Mouse (Mus musculus): ENCODE data around the gene Alg9. TPM values are rescaled to one million over a fixed set of nuclear protein-coding genes. Genes with fewer than 3 reads are reported as not detected.
"Not testable (repeated sequence)": the region's sequence is repeated elsewhere in the genome, so short reads cannot be mapped to it uniquely, and the experiment has no call there.

Alg9 gene
- polyA plus RNA-seq, 1 experiment from 2014 or later: 60.3 TPM

DNA sequence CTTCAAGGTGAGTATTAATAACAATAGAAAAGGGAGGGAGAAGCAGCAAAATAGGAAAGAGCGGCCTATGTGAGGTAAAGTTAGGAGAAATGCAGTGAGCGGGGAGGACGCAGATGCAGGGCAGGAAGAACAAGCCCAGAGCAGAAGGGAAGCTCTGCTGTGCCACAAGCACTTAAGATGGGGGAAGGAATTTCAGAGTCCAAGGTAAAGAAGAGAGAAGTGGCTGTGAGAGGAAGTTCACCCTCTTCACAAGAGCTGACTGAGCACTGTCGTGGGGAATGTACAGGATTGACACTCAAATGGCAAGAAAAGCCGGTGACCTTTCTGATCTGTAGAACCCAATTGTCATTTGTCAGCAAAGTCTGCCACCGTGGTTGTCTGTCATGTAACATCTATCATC lies 43.2 kb downstream of the Alg9 start:
- H3K36me3 ChIP-seq (ENCODE audit: control insufficient read depth, insufficient read depth, low read length): peaks cover 50% of the 10 kb centered on the region
- DNase-seq (no peak), ATAC-seq (ENCODE audit: low FRiP score, low TSS enrichment) (no peak)
- no peaks in the 10 kb centered on the region for H3K27me3 ChIP-seq (ENCODE audit: control insufficient read depth, insufficient read depth, low read length)
- H3K9me3 ChIP-seq (ENCODE audit: control insufficient read depth, low read length): no peaks in the 10 kb centered on the region
- no peak overlapping the region for H3K27ac ChIP-seq (replicated peaks; ENCODE audit: low read depth, low read length)
- 91% methylated on average over 6 of the region's 6 CpGs for WGBS
- H3K4me2 ChIP-seq (ENCODE audit: low read length): no peak overlapping the region
- no peak overlapping the region for H3K9ac ChIP-seq (replicated peaks; ENCODE audit: low read length)
- no peaks in the 10 kb centered on the region for H3K4me1 ChIP-seq (ENCODE audit: control insufficient read depth, insufficient read depth, low read length)
- no peak overlapping the region for H3K4me3 ChIP-seq (replicated peaks; ENCODE audit: low read depth, low read length)

GRCm38 (mm10) chr9:50819716-50820115 lies 44.9 kb downstream of the Alg9 start:
- H3K36me3 ChIP-seq (ENCODE audit: control insufficient read depth, insufficient read depth, low read length): peaks cover 51% of the 10 kb centered on the region
- no peaks in the 10 kb centered on the region for H3K9me3 ChIP-seq (ENCODE audit: control insufficient read depth, low read length)
- no peak overlapping the region for H3K27ac ChIP-seq (replicated peaks; ENCODE audit: low read depth, low read length)
- no peak overlapping the region for H3K4me3 ChIP-seq (replicated peaks; ENCODE audit: low read depth, low read length)
- H3K4me2 ChIP-seq (ENCODE audit: low read length): no peak overlapping the region
- H3K27me3 ChIP-seq (ENCODE audit: control insufficient read depth, insufficient read depth, low read length): no peaks in the 10 kb centered on the region
- no peak overlapping the region for H3K9ac ChIP-seq (replicated peaks; ENCODE audit: low read length)
- no peak for DNase-seq
- WGBS: 92% methylated on average over 6 of the region's 6 CpGs
- no peaks in the 10 kb centered on the region for H3K4me1 ChIP-seq (ENCODE audit: control insufficient read depth, insufficient read depth, low read length)
- no peak for ATAC-seq (ENCODE audit: low FRiP score, low TSS enrichment)

DNA sequence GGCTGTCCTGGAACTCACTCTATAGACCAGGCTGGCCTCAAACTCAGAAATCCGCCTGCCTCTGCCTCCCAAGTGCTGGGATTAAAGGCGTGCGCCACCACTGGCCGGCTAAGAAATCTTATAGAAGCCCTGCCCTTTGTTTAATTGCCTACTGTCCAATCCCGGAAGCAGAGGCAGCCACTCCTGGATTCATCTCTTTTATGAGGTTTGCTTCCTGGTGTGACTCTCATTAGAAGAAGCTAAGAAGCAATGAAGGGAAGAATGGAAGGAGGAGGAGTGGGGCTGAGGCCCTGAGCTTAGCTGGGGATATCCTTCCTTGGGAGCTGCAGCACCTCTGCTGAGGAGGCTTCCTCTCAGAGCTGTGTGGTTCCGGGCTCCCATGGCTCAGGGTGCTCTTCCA lies 46.8 kb downstream of the Alg9 start:
- no peak for ATAC-seq (ENCODE audit: low FRiP score, low TSS enrichment)
- WGBS: 89% methylated on average over 6 of the region's 6 CpGs
- H3K27ac ChIP-seq (replicated peaks; ENCODE audit: low read depth, low read length): no peak overlapping the region

GRCm38 (mm10) chr9:50822216-50822615 lies 47.4 kb downstream of the Alg9 start:
- Histone ChIP-seq H3K4me3 (replicated peaks; ENCODE audit: low read depth, low read length) (no peak overlapping the region), H3K4me2 (ENCODE audit: low read length) (no peak overlapping the region), H3K27me3 (ENCODE audit: control insufficient read depth, insufficient read depth, low read length) (no peaks in the 10 kb centered on the region), H3K9ac (replicated peaks; ENCODE audit: low read length) (no peak overlapping the region), H3K36me3 (ENCODE audit: control insufficient read depth, insufficient read depth, low read length) (peaks cover 45% of the 10 kb centered on the region), H3K27ac (replicated peaks; ENCODE audit: low read depth, low read length) (no peak overlapping the region), H3K4me1 (ENCODE audit: control insufficient read depth, insufficient read depth, low read length) (no peaks in the 10 kb centered on the region), H3K9me3 (ENCODE audit: control insufficient read depth, low read length) (no peaks in the 10 kb centered on the region)
- DNase-seq (no peak), ATAC-seq (ENCODE audit: low FRiP score, low TSS enrichment) (no peak)
- WGBS: 98% methylated on average over 5 of the region's 5 CpGs

More for the DNA sequence above, 46.8 kb downstream of the Alg9 start:
- H3K9ac ChIP-seq (replicated peaks; ENCODE audit: low read length): no peak overlapping the region
- no peaks in the 10 kb centered on the region for H3K4me1 ChIP-seq (ENCODE audit: control insufficient read depth, insufficient read depth, low read length)
- H3K4me2 ChIP-seq (ENCODE audit: low read length): no peak overlapping the region
- no peak for DNase-seq
- H3K36me3 ChIP-seq (ENCODE audit: control insufficient read depth, insufficient read depth, low read length): peaks cover 45% of the 10 kb centered on the region
- no peaks in the 10 kb centered on the region for H3K9me3 ChIP-seq (ENCODE audit: control insufficient read depth, low read length)
- no peak overlapping the region for H3K4me3 ChIP-seq (replicated peaks; ENCODE audit: low read depth, low read length)
- no peaks in the 10 kb centered on the region for H3K27me3 ChIP-seq (ENCODE audit: control insufficient read depth, insufficient read depth, low read length)

- no peak for DNase-seq
- Histone ChIP-seq H3K27me3 (ENCODE audit: control insufficient read depth, insufficient read depth, low read length) (no peaks in the 10 kb centered on the region), H3K27ac (replicated peaks; ENCODE audit: low read depth, low read length) (no peak overlapping the region), H3K9ac (replicated peaks; ENCODE audit: low read length) (no peak overlapping the region), H3K9me3 (ENCODE audit: control insufficient read depth, low read length) (no peaks in the 10 kb centered on the region), H3K4me1 (ENCODE audit: control insufficient read depth, insufficient read depth, low read length) (no peaks in the 10 kb centered on the region), H3K4me2 (ENCODE audit: low read length) (no peak overlapping the region), H3K4me3 (replicated peaks; ENCODE audit: low read depth, low read length) (no peak overlapping the region), H3K36me3 (ENCODE audit: control insufficient read depth, insufficient read depth, low read length) (peaks cover 40% of the 10 kb centered on the region)
- no peak for ATAC-seq (ENCODE audit: low FRiP score, low TSS enrichment)
- WGBS: 93% methylated on average over 11 of the region's 11 CpGs
Measured at GRCm38 (mm10) chr9:50823779-50824453, 49.1 kb downstream of the Alg9 start.

DNA sequence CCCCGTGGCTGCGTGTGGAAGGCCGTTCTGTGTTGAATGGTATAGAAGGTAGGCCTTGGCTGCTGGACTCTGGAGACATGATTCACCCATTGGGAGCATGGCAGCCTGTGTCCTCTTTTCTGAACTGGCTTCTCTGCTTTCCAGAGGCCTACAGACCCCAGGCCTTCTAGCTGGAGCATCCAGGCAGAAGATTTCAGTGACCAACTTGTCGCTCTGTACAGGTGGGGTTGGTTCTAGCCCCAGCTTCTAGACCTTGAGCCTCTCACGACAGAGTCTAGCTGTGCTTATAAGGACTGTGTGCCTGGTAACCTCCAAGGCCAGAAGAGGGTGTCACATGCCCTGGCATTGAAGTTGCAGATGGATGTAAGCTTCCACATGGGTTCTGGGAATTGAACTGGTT lies 56.7 kb downstream of the Alg9 start:
- H3K9me3 ChIP-seq (ENCODE audit: control insufficient read depth, low read length): no peaks in the 10 kb centered on the region
- H3K27me3 ChIP-seq (ENCODE audit: control insufficient read depth, insufficient read depth, low read length): no peaks in the 10 kb centered on the region
- H3K4me2 ChIP-seq (ENCODE audit: low read length): no peak overlapping the region
- H3K4me1 ChIP-seq (ENCODE audit: control insufficient read depth, insufficient read depth, low read length): no peaks in the 10 kb centered on the region
- no peak overlapping the region for H3K27ac ChIP-seq (replicated peaks; ENCODE audit: low read depth, low read length)
- ATAC-seq (ENCODE audit: low FRiP score, low TSS enrichment): no peak
- H3K36me3 ChIP-seq (ENCODE audit: control insufficient read depth, insufficient read depth, low read length): peaks cover 14% of the 10 kb centered on the region; the same call in 1 of the 2 replicates
- no peak for DNase-seq
- H3K4me3 ChIP-seq (replicated peaks; ENCODE audit: low read depth, low read length): no peak overlapping the region
- 90% methylated on average over 5 of the region's 5 CpGs for WGBS
- no peak overlapping the region for H3K9ac ChIP-seq (replicated peaks; ENCODE audit: low read length)

GRCm38 (mm10) chr9:50832162-50832561 lies 57.3 kb downstream of the Alg9 start:
- WGBS: 98% methylated on average over 4 of the region's 4 CpGs
- ATAC-seq (ENCODE audit: low FRiP score, low TSS enrichment): no peak
- H3K27ac ChIP-seq (replicated peaks; ENCODE audit: low read depth, low read length): no peak overlapping the region
- H3K9ac ChIP-seq (replicated peaks; ENCODE audit: low read length): no peak overlapping the region
- H3K4me3 ChIP-seq (replicated peaks; ENCODE audit: low read depth, low read length): no peak overlapping the region
- no peaks in the 10 kb centered on the region for H3K27me3 ChIP-seq (ENCODE audit: control insufficient read depth, insufficient read depth, low read length)
- no peaks in the 10 kb centered on the region for H3K4me1 ChIP-seq (ENCODE audit: control insufficient read depth, insufficient read depth, low read length)
- no peak overlapping the region for H3K4me2 ChIP-seq (ENCODE audit: low read length)
- no peaks in the 10 kb centered on the region for H3K9me3 ChIP-seq (ENCODE audit: control insufficient read depth, low read length)
- peaks cover 14% of the 10 kb centered on the region; the same call in 1 of the 2 replicates for H3K36me3 ChIP-seq (ENCODE audit: control insufficient read depth, insufficient read depth, low read length)
- no peak for DNase-seq

DNA sequence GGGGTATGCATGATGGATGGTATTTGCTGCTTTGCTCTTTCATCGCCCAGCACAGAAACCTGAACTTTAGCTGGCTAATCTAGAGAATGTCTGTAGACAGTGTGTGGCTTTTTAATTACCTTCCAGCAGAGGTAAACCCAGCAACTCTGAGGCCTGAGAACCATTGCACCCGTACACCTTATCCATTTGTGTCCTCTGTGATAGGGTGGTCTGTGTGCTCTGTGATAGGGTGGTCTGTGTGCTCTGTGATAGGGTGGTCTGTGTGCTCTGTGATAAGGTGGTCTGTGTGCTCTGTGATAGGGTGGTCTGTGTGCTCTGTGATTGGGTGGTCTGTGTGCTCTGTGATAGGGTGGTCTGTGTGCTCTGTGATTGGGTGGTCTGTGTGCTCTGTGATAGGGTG lies 57.8 kb downstream of the Alg9 start:
- 97% methylated on average over 2 of the region's 2 CpGs for WGBS
- H3K27me3 ChIP-seq (ENCODE audit: control insufficient read depth, insufficient read depth, low read length); DNase-seq; H3K9me3 ChIP-seq (ENCODE audit: control insufficient read depth, low read length); ATAC-seq (ENCODE audit: low FRiP score, low TSS enrichment); H3K27ac ChIP-seq (replicated peaks; ENCODE audit: low read depth, low read length); H3K4me3 ChIP-seq (replicated peaks; ENCODE audit: low read depth, low read length); H3K4me2 ChIP-seq (ENCODE audit: low read length); H3K4me1 ChIP-seq (ENCODE audit: control insufficient read depth, insufficient read depth, low read length); H3K9ac ChIP-seq (replicated peaks; ENCODE audit: low read length): not testable (repeated sequence)
- H3K36me3 ChIP-seq (ENCODE audit: control insufficient read depth, insufficient read depth, low read length): peaks cover 14% of the 10 kb centered on the region; the same call in 1 of the 2 replicates

DNA sequence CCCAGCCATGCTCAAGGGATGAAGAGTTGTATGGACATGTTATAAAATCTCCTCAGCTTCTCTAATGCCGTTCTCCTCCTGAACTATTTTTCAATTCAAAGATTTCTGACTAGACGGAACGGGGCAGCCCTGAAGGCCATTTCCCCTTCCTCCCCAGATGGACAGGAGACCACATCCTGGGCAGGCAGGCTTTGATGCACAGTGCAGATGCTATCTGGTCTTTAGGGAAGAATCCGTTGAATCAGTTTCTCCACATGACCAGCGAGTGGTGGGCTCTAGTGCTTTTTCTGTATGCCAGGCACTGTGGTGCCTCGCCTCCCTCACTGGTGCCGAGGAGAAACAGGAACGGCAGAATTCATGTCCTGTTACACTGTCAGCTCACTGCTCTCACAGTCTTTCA lies 59.0 kb downstream of the Alg9 start:
- Histone ChIP-seq H3K4me1 (ENCODE audit: control insufficient read depth, insufficient read depth, low read length) (no peaks in the 10 kb centered on the region), H3K36me3 (ENCODE audit: control insufficient read depth, insufficient read depth, low read length) (peaks cover 9% of the 10 kb centered on the region; the same call in 1 of the 2 replicates), H3K4me2 (ENCODE audit: low read length) (no peak overlapping the region), H3K4me3 (replicated peaks; ENCODE audit: low read depth, low read length) (no peak overlapping the region), H3K27me3 (ENCODE audit: control insufficient read depth, insufficient read depth, low read length) (no peaks in the 10 kb centered on the region), H3K9ac (replicated peaks; ENCODE audit: low read length) (no peak overlapping the region), H3K9me3 (ENCODE audit: control insufficient read depth, low read length) (no peaks in the 10 kb centered on the region), H3K27ac (replicated peaks; ENCODE audit: low read depth, low read length) (no peak overlapping the region)
- DNase-seq (no peak), ATAC-seq (ENCODE audit: low FRiP score, low TSS enrichment) (no peak)
- WGBS: 91% methylated on average over 8 of the region's 8 CpGs
